In the genomic region with DNA sequence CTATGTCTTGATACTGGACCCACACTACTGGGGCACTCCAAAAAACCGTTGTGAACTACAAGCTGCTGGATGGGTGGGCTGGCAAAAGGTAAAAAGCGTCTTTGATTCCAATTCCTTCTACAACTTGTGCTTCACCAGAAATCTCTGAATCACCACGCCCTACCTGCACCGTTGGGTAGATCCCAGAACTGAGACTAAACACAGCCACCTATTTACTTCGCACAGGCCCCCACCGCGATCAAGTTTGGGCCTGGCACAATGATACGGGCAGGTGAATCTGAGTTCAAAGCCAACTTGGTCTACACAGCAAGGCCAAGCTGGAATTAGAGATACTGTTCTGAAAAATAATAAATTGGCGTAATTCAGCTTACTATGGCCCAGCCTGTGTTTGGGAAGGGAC, we compare ENCODE assay signal across 7 mouse cellular contexts. TPM values are rescaled to one million over a fixed set of nuclear protein-coding genes. Genes with fewer than 3 reads are reported as not detected.
DNase-seq lines count a peak whose midpoint lies in the region; ATAC-seq and TF ChIP-seq lines count a peak whose summit lies in the region.

No protein-coding gene starts in this region.

- peaks cover 29% of the 10 kb centered on the region for H3K27me3 ChIP-seq in forebrain, embryonic 10.5 days (ENCODE audit: poor library complexity, severe bottlenecking)
- H3K27me3 ChIP-seq in limb, embryonic 12.5 days, result peaks cover 32% of the 10 kb centered on the region
- no peaks in the 10 kb centered on the region for H3K27me3 ChIP-seq in small intestine, adult 2 months (ENCODE audit: control insufficient read depth, insufficient read depth, low read length)

- peaks cover 56% of the 10 kb centered on the region for H3K36me3 ChIP-seq in forebrain, embryonic 10.5 days (replicated peaks)
- H3K36me3 ChIP-seq in limb, embryonic 12.5 days, result peaks cover 54% of the 10 kb centered on the region
- H3K36me3 ChIP-seq in small intestine, adult 2 months (ENCODE audit: control insufficient read depth, insufficient read depth, low read length), result peaks cover 49% of the 10 kb centered on the region

- peak overlapping the region; percentile 57 for H3K4me3 ChIP-seq in left cerebral cortex, adult 2 months
- H3K4me3 ChIP-seq in forebrain, embryonic 10.5 days, result peak overlapping the region; percentile 74
- peak overlapping the region; percentile 55 for H3K4me3 ChIP-seq in limb, embryonic 12.5 days (replicated peaks)
- H3K4me3 ChIP-seq in small intestine, adult 2 months (ENCODE audit: low read depth, low read length), result peak overlapping the region; percentile 84; the same call in 1 of the 2 replicates

- H3K9me3 ChIP-seq in forebrain, embryonic 10.5 days, result no peaks in the 10 kb centered on the region
- no peaks in the 10 kb centered on the region for H3K9me3 ChIP-seq in limb, embryonic 12.5 days

- TF ChIP-seq CTCF in left cerebral cortex, adult 2 months (IDR thresholded peaks at IDR 0.05), result no peak
- no peak for TF ChIP-seq CTCF in small intestine, adult 2 months (IDR thresholded peaks at IDR 0.05; ENCODE audit: extremely low read depth, insufficient read length, insufficient replicate concordance, low read depth, low read length)

- ATAC-seq in limb, embryonic 12.5 days (ENCODE audit: insufficient number of reproducible peaks, insufficient read depth, low FRiP score, low TSS enrichment, low read depth), result no peak

- no peak overlapping the region; the same call in 1 of the 2 replicates for H3K27ac ChIP-seq in left cerebral cortex, adult 2 months
- H3K27ac ChIP-seq in forebrain, embryonic 10.5 days, result peak overlapping the region; percentile 94
- H3K27ac ChIP-seq in limb, embryonic 12.5 days, result peak overlapping the region; percentile 88
- H3K27ac ChIP-seq in small intestine, adult 2 months (ENCODE audit: insufficient read depth, low read depth, low read length), result no peak overlapping the region

- H3K4me1 ChIP-seq in forebrain, embryonic 10.5 days, result peaks cover 38% of the 10 kb centered on the region
- H3K4me1 ChIP-seq in limb, embryonic 12.5 days (replicated peaks), result peaks cover 22% of the 10 kb centered on the region
- peaks cover 14% of the 10 kb centered on the region for H3K4me1 ChIP-seq in small intestine, adult 2 months (ENCODE audit: control insufficient read depth, insufficient read depth, insufficient read length, low read length)

- no peak for DNase-seq in left cerebral cortex, adult 2 months (ENCODE audit: extremely low spot score in 1 of 2, low spot score in 2 of 2)
- DNase-seq in left cerebral cortex, adult 9 months (ENCODE audit: low spot score in 2 of 2), result no peak
- DNase-seq in forebrain, embryonic 10.5 days (ENCODE audit: extremely low spot score, low spot score), result no peak
- no peak for DNase-seq in adrenal gland, adult (ENCODE audit: inconsistent age in 2 of 2, low spot score in 1 of 2)
- DNase-seq in kidney, adult 9 months, result no peak

- intact Hi-C loops in left cerebral cortex, adult 2 months (cut with DNase I), result loop anchor here (5.0 kb wide), 1 partner anchor 232 kb away; no protein-coding TSS in a partner anchor

- H3K4me2 ChIP-seq in limb, embryonic 12.5 days, result peak overlapping the region; percentile 100

- H3K9ac ChIP-seq in limb, embryonic 12.5 days (replicated peaks), result peak overlapping the region; percentile 78

- WGBS in forebrain, embryonic 10.5 days, result 83% methylated on average over 9 of the region's 9 CpGs
- 76% methylated on average over 9 of the region's 9 CpGs for WGBS in limb, embryonic 12.5 days
- 67% methylated on average over 9 of the region's 9 CpGs for WGBS in small intestine, adult 2 months

- no peak for TF ChIP-seq POLR2A in small intestine, adult 2 months (IDR thresholded peaks at IDR 0.05; ENCODE audit: low read depth, low read length)

RNA-seq across cellular contexts. Expression of gene Ufsp1, which starts 0.9 kb away (rescaled TPM):
- total RNA-seq in left cerebral cortex, adult 2 months (2021), result 10 to 100 TPM; 11.6 to 14.4 TPM
- polyA plus RNA-seq in forebrain, embryonic 10.5 days (2016; fragmentation: Nextera tagmentation; extraction: Ambion mirVana), result 10.3 and 10.4 TPM in 2 replicates
- polyA plus RNA-seq in limb, embryonic 12.5 days (2016; fragmentation: Nextera tagmentation; extraction: Ambion mirVana), result 6.7 and 6.8 TPM in 2 replicates
- 7.0 and 10.9 TPM in 2 replicates for polyA plus RNA-seq in small intestine, adult 2 months (2012; rRNA removed)

RNA-seq across cellular contexts. Expression of gene Ache, which starts 8.0 kb away (rescaled TPM):
- total RNA-seq in left cerebral cortex, adult 2 months (2021), result 10 to 100 TPM; 53.8 to 62.9 TPM
- 1.9 and 2.3 TPM in 2 replicates for polyA plus RNA-seq in forebrain, embryonic 10.5 days (2016; fragmentation: Nextera tagmentation; extraction: Ambion mirVana)
- 7.7 and 8.3 TPM in 2 replicates for polyA plus RNA-seq in limb, embryonic 12.5 days (2016; fragmentation: Nextera tagmentation; extraction: Ambion mirVana)
- 5.1 and 5.3 TPM in 2 replicates for polyA plus RNA-seq in small intestine, adult 2 months (2012; rRNA removed)

RNA-seq across cellular contexts. Expression of gene Srrt, which starts 12.2 kb away (rescaled TPM):
- total RNA-seq in left cerebral cortex, adult 2 months (2021), result 100 to 1,000 TPM; 202 to 221 TPM
- polyA plus RNA-seq in forebrain, embryonic 10.5 days (2016; fragmentation: Nextera tagmentation; extraction: Ambion mirVana), result 205 and 209 TPM in 2 replicates
- polyA plus RNA-seq in limb, embryonic 12.5 days (2016; fragmentation: Nextera tagmentation; extraction: Ambion mirVana), result 182 and 185 TPM in 2 replicates
- 60.3 and 109 TPM in 2 replicates for polyA plus RNA-seq in small intestine, adult 2 months (2012; rRNA removed)

RNA-seq across cellular contexts. Expression of gene Trip6, which starts 18.9 kb away (rescaled TPM):
- total RNA-seq in left cerebral cortex, adult 2 months (2021), result 1 to 10 TPM; 4.5 to 6.5 TPM
- 70.3 and 73.0 TPM in 2 replicates for polyA plus RNA-seq in forebrain, embryonic 10.5 days (2016; fragmentation: Nextera tagmentation; extraction: Ambion mirVana)
- polyA plus RNA-seq in limb, embryonic 12.5 days (2016; fragmentation: Nextera tagmentation; extraction: Ambion mirVana), result 81.6 and 86.9 TPM in 2 replicates
- polyA plus RNA-seq in small intestine, adult 2 months (2012; rRNA removed), result 7.6 and 8.2 TPM in 2 replicates

RNA-seq across cellular contexts. Expression of gene Slc12a9, which starts 38.1 kb away (rescaled TPM):
- total RNA-seq in left cerebral cortex, adult 2 months (2021), result 10 to 100 TPM; 22.8 to 25.1 TPM
- polyA plus RNA-seq in forebrain, embryonic 10.5 days (2016; fragmentation: Nextera tagmentation; extraction: Ambion mirVana), result 10.6 and 11.8 TPM in 2 replicates
- 13.8 and 16.3 TPM in 2 replicates for polyA plus RNA-seq in limb, embryonic 12.5 days (2016; fragmentation: Nextera tagmentation; extraction: Ambion mirVana)
- polyA plus RNA-seq in small intestine, adult 2 months (2012; rRNA removed), result 9.2 and 14.8 TPM in 2 replicates

Comparison
In these comparisons a context has a peak if more than half of its experiments do, and no peak if none do; other contexts are left out.
1. H3K27ac ChIP-seq: peak in forebrain, embryonic 10.5 days (single experiment) and limb, embryonic 12.5 days (single experiment); none in left cerebral cortex, adult 2 months (single experiment) and small intestine, adult 2 months (single experiment).
2. Peak in every context shown above with its lines, with median percentiles within 50 percentile points of each other: H3K4me3 ChIP-seq.